Mouse (Mus musculus): ENCODE results near the gene Smpdl3b.

GRCm38 (mm10) chr4:132749258-132749982 is 7.6 kb downstream of the Smpdl3b start:
- no peak for TF ChIP-seq CTCF (IDR thresholded peaks at IDR 0.05; ENCODE audit: insufficient read depth, low read depth, low read length)
- TF ChIP-seq POLR2A (IDR thresholded peaks at IDR 0.05; ENCODE audit: insufficient read depth, low read depth, low read length), result no peak
